Mouse (Mus musculus) frontal cortex, postnatal 25 days (tissue): Measurements from ENCODE around the gene 6430548M08Rik.

ENCODE experiments used
- DNase-seq, 2 experiments: peaks; one replicate each; pipeline ENCODE4 v3.0.0; 2022; ENCODE audit warnings: low spot score in 2 of 2

Gene 6430548M08Rik

GRCm38 (mm10) chr8:120143911-120144651, 30.1 kb downstream of the 6430548M08Rik start:
- no peak for DNase-seq

- DNase-seq, result peak in 1 of 2 experiments; percentile 36
Measured at GRCm38 (mm10) chr8:120144652-120145301, 30.8 kb downstream of the 6430548M08Rik start.

- DNase-seq, result no peak
Measured at GRCm38 (mm10) chr8:120146051-120146450, 32.1 kb downstream of the 6430548M08Rik start.

- no peak for DNase-seq
Measured at GRCm38 (mm10) chr8:120150028-120150427, 36.1 kb downstream of the 6430548M08Rik start.

- no peak for DNase-seq
Measured at GRCm38 (mm10) chr8:120151151-120151550, 37.2 kb downstream of the 6430548M08Rik start.

GRCm38 (mm10) chr8:120152636-120153035, 38.7 kb downstream of the 6430548M08Rik start:
- no peak for DNase-seq

- DNase-seq, result no peak
Measured at GRCm38 (mm10) chr8:120160366-120160765, 46.4 kb downstream of the 6430548M08Rik start.

GRCm38 (mm10) chr8:120161658-120162403, 47.9 kb downstream of the 6430548M08Rik start:
- DNase-seq, result no peak

- no peak for DNase-seq
Measured at GRCm38 (mm10) chr8:120162404-120162752, 48.4 kb downstream of the 6430548M08Rik start.

- DNase-seq, result no peak
Measured at GRCm38 (mm10) chr8:120163376-120163775, 49.4 kb downstream of the 6430548M08Rik start.

GRCm38 (mm10) chr8:120164026-120164425, 50.1 kb downstream of the 6430548M08Rik start:
- no peak for DNase-seq

GRCm38 (mm10) chr8:120167136-120167535, 53.2 kb downstream of the 6430548M08Rik start:
- no peak for DNase-seq

GRCm38 (mm10) chr8:120167821-120168220, 53.9 kb downstream of the 6430548M08Rik start:
- peak in 1 of 2 experiments; percentile 55 for DNase-seq

- DNase-seq, result no peak
Measured at GRCm38 (mm10) chr8:120169119-120169518, 55.2 kb downstream of the 6430548M08Rik start.

GRCm38 (mm10) chr8:120173195-120173594, 59.2 kb downstream of the 6430548M08Rik start:
- DNase-seq, result no peak

- DNase-seq, result no peak
Measured at GRCm38 (mm10) chr8:120174606-120175005, 60.7 kb downstream of the 6430548M08Rik start.

- DNase-seq, result no peak
Measured at GRCm38 (mm10) chr8:120176605-120177004, 62.7 kb downstream of the 6430548M08Rik start.

- no peak for DNase-seq
Measured at GRCm38 (mm10) chr8:120177318-120178123, 63.6 kb downstream of the 6430548M08Rik start, which contains the start of gene Fam92b. TSS of gene Fam92b (minus strand) at chr8:120177466.

- no peak for DNase-seq
Measured at GRCm38 (mm10) chr8:120178124-120178514, 64.2 kb downstream of the 6430548M08Rik start.

GRCm38 (mm10) chr8:120179027-120179431, 65.1 kb downstream of the 6430548M08Rik start:
- DNase-seq, result peak; percentile 90 to 95

- no peak for DNase-seq
Measured at GRCm38 (mm10) chr8:120180445-120180970, 66.6 kb downstream of the 6430548M08Rik start.
